Mouse (Mus musculus): ENCODE data around the gene Cdh26.

GRCm38 (mm10) chr2:178526776-178527175 is 96.4 kb downstream of the Cdh26 start:
- TF ChIP-seq CTCF (IDR thresholded peaks at IDR 0.05; ENCODE audit: borderline replicate concordance, insufficient read depth, low read length) (no peak), POLR2A (IDR thresholded peaks at IDR 0.05; ENCODE audit: low read depth, low read length) (no peak)

Data from embryonic fibroblast, embryonic 13.5 days (primary cell).